Mouse (Mus musculus) neutrophil, adult 5-6 weeks (primary cell): ENCODE measurements around the gene Rab5a. TPM values are rescaled to one million over a fixed set of nuclear protein-coding genes. Genes with fewer than 3 reads are reported as not detected.
"Not testable (repeated sequence)": the region's sequence is repeated elsewhere in the genome, so short reads cannot be mapped to it uniquely, and the experiment has no call there.

Experiments
- ATAC-seq: fragments of 151-379, 151-347 bp; 2 replicates; pipeline ENCODE4 v1.8.0; 2017; ENCODE audit warnings: mild to moderate bottlenecking, moderate TSS enrichment; ENCODE audit not compliant: insufficient number of reproducible peaks, poor library complexity, low FRiP score, severe bottlenecking; ENCODE audit errors: extremely low read depth
- total RNA-seq: library from RNA; stranded (forward); fragments of 200-1000 nt; gene quantifications from 2 replicates; pipeline ENCODE4 v1.2.3, GENCODE M21; 2017

The Rab5a gene
- total RNA-seq, 1 experiment from 2014 or later: 88.0 TPM

DNA sequence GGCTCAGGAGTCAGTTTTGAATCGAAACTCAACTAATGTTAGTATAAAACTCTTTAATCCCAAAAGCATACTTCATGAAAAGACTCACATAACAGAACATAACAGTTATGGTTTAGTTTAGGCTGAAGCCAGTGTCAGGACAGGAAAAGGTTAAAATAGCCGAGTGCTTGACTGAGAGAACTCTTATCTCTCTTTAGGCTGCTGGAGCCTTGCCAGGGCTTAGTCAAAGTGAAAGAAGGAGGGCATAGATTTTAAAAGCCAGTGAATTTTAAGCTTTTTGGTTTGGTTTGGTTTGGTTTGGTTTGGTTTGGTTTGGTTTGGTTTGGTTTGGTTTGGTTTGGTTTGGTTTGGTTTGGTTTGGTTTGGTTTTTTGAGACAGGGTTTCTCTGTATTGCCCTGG lies 53.4 kb downstream of the Rab5a start:
- no peak for ATAC-seq

DNA sequence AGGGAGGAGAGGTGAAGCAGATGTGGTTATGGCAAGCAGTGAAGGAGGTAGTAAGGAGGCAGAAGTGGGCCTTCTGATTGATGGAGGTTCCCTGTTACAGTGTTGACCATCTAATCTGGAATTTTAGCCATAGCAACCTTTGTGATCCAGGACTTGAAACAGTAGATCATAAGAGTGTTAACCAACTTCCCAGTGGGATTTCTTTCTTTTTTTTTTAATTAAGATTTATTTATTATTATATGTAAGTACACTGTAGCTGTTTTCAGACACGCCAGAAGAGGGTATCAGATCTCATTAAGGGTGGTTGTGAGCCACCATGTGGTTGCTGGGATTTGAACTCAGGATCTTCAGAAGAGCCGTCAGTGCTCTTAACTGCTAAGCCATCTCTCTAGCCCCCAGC lies 60.3 kb downstream of the Rab5a start, which contains the start of gene Pp2d1:
Pp2d1 (minus strand) TSS at position 101 of the 400 bp plus-strand sequence.
- ATAC-seq: not testable (repeated sequence)

DNA sequence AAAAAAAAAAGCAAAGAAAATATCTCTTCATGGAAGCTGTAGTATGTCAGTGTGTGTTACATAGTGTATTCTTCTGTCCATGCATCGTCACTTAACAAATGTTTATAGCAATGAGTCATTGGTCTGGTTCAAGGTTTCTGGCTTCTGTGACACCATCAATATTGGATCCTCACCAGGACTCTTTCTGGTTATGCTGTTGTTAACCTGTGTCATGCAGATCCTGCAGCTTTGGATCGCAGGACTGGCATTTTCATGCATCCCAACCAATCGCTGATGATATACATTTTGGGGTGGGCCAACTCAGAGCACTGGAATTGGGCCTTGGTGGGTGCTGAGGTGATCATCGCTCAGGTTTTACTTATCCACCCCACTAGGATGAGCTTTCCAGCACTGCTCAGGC lies 63.5 kb downstream of the Rab5a start:
- ATAC-seq: no peak

DNA sequence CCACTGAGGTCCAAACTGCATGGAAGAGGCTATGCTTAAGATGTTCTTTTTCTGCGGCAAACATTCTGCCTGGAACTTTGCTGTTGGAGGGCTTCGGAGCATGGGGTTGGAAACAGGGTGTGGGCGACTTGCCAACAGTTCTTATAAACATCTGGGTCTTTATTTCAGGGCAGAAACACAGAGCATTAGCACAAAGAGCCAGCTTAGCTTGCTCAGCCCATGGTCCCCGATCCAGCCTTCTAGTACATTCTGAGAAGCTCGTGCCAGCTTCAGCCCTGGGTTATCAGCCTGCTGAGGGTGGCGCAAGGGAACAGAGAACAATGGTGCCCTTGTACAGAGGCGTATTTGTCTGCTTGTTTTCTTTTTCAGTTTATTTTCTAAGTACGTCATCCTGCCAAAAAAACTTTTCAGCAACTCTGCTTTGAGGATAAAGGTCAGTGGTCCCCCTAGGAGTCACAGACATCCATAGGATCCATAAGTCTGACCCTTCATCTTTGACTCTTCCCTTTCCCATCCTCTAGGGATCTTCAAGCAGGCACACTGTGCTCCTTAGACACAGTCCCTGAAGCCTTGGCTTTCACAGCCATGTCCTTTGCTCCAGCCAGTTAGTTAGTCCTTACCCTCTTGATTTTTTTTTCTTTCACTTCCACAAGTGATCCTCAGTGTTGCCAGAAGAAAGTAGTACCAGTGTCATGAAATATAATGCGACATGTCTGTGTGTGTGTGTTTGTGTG lies 64.7 kb downstream of the Rab5a start:
- no peak for ATAC-seq

DNA sequence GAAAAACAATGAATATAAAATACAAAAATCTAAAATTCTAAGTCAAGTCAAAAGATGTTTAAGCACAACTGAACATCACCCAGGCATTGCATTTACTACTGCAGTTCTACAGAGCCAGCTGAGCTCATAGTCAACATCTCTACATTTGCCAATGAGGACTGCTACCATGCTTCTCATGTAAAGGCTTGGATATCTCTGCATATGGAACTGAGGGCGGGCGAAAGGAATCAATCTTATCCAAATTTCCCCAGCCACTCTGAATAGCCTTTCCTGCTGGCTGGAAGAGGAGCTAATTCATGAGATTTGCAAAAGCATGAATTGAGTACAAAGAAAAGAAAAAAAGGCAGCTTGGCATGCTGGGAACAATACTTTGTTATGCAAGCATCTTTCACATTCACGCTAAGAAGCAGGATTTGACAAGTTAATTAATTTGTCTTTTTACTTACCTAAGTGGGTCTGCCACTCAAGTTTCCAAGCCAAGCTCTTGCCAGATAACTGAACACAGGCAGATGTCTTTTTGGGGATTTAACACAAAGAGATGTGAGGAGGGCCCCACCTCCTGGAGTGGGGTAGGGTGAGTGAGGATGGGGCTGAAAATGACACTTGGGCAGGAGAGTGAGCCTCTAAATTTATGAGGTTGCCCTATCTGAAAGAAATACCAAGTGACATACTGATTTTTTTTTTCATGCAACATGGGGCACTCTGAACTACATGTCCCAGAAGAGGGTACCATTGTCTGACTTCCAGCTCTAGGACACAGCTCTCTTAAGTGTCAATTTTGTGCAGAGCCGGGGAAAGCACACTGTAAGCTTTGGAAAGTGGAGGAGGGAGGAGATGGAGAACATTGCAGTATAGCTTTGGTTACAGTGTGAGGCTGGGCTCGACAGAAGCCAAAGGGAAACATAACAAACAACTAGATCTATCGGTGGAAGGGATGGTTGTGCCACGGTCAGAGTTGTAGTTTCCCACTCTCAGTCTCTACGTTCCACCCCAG lies 72.6 kb downstream of the Rab5a start:
- no peak for ATAC-seq

DNA sequence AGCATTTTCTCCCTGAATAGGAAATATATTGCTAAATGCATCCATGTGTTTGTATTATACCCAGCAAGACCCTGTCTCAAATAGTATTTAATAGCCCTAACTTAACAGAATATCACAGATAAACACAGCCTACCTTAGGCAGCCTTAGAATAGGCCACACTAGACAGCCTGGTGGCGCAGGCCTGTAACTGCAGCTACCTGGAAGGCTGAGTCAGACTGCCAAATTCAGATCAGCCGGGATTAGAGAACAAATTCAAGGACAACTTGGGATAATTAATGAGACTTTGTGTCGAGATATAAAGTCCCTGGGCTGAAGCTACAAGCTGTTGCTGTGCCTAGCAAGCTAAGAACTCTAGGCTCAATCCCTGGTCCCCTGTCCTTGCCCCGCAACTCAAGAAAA lies 75.1 kb downstream of the Rab5a start:
- peak; percentile 41; the same call in 1 of the 2 replicates for ATAC-seq

DNA sequence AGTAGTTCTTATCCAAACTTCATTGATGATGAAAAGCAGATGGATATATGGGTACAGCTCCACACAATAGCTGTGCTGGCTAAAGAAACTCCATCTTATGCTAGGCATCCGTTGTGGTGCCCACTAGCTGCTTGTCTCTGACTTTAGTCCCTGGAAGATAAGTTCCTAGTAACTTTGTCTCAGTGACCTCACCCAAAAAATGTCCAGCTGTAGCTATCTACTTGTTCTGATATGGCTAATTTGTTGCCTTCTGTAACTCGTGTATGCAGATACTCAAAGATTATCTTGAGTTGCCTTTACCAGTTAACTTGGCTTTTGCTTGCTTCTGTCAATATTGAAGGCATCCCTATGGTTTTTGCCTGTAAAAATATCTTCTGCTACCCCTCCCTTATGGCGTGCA lies 75.8 kb downstream of the Rab5a start:
- no peak for ATAC-seq

Other genes with a start within 250 kb of the Rab5a start
- gene Efhb, start 15.9 kb upstream of the Rab5a start, total RNA-seq: 0.35 and 0.37 TPM in 2 replicates
- not detected in 2 replicates for gene Pp2d1, start 60.2 kb downstream of the Rab5a start, total RNA-seq
- 57.1 and 84.0 TPM in 2 replicates for gene Kat2b, start 87.6 kb downstream of the Rab5a start, total RNA-seq
- 1.0 TPM in 1 of 2 replicates, not detected in the other for gene Sgo1, start 210.1 kb downstream of the Rab5a start, total RNA-seq